Mouse (Mus musculus) adrenal gland, postnatal 36 days (tissue): ENCODE measurements at regions not wholly inside any gene's neighbourhood (a gene's known extent, or its start where the extent isn't known, plus 50 kb on each side); places are given as distances from the start of the nearest gene placed in this dataset.

ENCODE experiments used
- DNase-seq, 2 experiments: peaks; one replicate each; pipeline ENCODE4 v3.0.0; 2021; ENCODE audit warnings: mixed read lengths in 1 of 2

DNA sequence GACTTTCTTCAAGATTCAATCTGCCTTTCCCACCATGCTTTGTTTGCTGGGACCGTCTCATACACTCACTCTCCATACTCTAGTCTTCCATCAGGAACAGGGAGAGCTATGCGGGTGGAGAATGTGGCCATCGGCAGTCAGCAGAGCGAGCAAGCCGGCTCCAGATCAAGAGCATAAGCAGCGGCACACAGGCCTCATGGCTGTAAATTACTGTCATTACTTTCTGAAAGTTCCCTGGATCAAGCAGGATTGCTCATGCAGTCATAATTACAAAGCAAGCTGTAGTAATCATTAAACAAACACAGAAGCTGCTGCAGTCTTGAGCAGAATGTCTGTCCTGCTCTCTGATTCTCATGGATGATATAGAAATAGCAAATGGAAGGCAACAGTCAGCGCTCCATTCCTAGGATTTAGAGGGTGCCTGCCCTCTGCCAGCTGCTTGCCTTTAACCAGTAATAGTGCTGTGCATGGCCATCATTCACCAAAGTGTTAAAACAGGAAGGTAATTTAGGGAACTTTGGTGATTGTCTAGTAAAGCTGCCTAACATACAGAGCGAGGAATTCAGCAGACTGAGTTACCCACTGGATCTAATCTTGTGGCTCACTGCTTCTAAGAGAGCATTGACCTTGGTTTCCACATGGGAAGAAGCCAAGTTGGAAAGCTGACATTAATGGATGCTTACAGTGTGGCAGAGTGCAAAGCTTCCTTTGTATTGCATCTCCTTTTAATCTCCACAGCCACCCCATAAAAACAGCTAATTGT lies 298.2 kb downstream of the 1190002N15Rik start:
- peak; percentile 6 to 39 for DNase-seq

DNA sequence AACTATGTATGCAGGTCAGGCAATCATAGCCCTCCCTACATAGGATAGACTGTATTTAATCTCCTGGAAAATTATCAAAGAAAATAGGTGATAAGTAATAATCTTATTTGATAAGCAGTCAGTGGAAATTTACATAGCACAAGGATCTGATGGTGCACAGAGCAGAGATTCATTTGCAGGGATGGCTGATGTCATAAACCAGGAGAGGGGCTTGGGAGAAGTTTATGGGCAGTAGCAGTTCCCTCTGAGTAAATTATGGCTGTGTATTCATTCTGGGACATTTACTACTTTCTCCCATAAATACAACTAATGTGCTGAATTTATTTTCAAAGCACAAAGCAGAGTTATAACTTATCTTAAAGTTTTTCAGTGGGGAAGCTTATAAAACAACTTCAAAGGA lies 299.3 kb downstream of the 1190002N15Rik start:
- no peak for DNase-seq

DNA sequence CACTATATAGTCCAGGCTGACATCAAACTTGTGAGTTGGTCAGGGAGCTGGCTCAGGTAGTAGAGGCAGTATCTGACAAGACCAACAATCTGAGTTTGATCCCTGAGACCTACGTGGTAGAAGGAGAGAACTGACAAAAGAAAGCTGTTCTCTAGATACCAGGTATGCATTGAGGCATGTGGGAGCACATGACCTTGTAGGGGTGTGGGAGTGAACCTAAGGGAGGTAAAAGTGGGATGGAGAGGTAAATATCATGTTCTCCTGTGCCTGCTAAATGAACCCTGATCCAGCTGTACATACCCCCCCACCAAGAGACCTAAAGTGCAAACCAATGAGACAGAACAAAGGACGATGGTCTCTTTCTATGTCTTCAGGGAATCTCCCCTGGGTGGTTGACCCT lies 308.3 kb downstream of the 1190002N15Rik start:
- no peak for DNase-seq

DNA sequence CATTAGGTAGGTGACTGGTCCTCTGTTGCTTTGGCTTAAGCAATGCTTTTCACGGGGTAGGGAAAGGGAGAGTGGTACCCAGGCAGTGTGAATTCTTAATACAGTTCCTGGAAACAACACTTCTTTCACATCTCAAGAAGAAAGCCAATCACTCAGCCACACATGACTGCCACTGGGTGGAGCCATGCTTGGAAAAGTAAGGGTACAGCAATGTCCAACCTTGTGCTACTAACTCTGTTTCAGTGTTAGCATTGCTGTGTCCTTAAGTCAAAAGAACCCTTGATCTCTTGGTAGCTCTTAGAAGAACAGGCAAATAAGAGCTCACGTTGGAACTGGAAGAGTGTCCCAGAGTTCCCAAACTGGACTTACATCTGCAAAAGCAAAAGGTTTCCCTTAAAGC lies 318.8 kb downstream of the 1190002N15Rik start:
- peak in 1 of 2 experiments; percentile 2 for DNase-seq

DNA sequence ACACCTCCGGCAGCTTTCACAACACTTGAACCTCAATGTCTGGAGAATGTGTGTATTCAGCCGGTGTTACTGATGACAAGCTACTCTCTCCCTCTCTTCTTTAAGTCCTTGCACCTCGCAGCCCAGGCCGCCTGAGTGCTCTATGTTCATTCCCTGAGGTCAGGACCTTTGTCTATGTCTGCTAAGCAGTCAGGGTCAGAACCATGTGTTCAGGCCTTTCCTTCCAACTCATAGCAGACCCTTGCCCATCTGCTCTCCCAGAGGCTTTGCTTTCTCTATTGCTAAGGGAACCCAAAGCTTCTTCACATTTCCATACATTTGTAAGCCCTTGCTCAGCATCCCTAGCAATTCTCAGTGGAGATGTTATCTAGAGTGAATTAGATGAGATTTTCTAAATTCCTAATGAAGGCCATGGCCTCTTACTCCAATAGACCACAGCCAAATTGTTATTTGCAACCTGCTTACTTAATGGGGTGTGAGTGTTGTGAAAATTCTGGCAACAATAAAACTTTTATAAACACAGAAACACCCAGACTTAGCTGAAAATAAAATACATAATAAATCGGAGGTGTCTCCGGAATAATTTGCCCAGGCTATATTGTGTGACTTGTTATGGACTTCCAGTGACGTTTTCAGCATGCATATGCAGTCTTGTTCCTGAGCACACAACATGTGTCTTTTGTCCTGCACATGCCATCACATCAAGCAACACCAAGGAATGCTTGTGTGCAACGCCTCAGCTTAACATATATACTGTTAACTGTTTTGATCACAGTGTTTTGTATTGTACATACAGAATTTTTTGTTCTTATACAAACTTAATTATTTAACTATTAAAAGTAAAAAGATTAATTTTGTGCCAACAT lies 321.2 kb downstream of the 1190002N15Rik start:
- no peak for DNase-seq

DNA sequence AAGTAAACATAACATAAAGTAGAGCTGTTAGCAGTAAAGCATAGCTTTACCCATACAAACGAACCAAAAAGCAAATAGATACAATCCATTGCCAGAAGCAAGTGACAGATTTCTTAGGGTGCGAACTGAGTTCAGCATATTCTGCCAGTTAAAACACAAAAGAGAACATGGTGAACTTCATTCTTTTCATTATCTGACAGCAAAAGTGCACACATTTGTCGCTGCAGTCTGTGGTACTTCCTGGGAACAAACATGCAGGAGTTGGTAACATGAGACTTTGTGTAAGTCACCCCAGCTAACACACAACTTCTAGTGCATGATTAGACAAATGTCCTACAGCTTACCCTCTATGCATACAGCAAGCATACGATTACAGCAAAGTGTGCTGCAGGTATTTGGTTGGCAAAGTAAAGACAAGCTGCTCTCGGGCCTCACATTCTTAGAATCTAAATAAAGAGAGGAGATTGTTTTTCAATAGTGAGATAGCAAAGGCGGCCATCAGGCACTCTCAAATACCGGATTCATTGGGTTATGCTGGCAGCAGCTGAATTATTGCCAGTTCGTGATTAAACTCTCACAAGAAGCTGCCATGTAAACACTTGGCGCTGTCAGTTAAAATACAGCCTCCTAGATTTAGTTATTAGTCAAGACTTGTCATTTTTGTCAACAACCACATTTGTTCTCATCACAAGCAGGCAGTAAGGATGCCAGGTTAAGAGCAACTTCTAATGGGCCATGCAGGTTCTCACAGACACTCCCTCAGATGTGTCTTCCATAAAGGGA lies 327.2 kb downstream of the 1190002N15Rik start:
- DNase-seq: no peak

DNA sequence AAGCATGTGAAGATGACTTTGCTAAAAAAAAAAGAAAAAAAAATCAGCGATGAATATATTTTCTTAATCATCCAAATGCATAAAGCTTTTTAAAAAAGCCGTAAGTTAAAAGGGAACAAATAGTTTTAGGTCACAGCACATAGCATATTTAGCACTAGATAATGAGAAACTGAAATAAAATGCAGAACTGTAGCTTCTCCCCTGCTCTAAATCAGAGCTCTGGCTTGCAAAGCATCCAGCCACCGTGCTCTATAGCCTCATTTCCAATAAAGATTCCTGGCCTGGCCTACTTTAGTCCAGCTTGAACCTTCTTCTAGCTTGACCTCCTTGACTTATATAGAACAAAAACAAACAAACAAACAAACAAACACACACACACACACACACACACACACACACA lies 328.9 kb downstream of the 1190002N15Rik start:
- no peak for DNase-seq

DNA sequence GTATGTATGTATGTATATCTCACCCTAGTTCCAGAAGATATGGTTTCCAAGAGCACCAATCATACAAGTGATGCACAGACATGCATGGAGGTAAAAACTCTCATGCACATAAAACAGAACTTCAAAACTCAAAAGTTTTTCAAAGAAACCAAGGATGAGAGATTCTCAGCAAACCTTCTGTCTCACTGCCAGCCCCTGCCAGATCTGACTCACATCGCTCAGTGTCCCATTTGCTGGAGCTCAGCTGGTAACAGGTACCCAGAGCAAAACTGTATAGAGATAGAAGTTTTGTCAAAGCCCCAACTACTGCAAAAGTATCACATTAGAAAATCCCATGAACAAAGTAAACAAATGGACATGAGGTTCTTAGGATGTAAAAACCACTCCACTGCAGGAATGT lies 337.0 kb downstream of the 1190002N15Rik start:
- DNase-seq: no peak

DNA sequence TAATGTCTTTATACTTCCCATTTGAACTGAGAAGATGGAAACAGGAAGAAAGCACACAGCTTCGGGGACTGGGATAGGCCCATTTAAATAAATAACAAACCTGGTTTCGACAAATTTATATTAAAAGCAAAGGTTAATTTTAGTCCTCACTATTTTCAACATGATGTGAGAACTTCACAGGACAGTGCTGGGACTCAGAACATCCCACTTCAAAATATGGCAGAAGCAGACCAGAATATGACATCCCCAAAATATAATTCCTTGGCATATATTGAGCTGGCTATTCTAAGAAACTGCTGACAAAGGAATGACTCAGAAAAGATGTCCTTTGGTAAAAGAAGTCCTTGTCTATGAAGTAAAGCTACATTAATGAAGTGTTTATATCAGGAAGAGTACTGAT lies 338.0 kb downstream of the 1190002N15Rik start:
- DNase-seq: no peak

DNA sequence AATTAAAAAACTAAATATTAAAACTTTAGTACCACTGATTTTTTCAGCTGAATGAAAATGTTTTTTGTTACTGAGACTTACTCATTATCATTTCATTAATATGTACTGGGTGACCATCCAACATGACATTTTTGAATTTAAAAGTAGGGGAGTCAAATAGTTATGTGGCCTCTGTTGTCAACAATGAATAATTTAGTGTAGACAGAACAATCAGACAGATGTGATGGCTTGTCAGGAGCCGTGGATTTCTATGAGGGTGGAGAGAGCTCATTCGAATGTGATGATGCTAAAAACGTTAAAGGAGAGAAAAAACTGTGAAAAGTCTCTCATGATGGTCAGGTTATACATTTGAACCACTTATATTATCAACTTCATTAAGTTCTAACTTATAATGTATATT lies 346.8 kb downstream of the 1190002N15Rik start:
- DNase-seq: no peak

DNA sequence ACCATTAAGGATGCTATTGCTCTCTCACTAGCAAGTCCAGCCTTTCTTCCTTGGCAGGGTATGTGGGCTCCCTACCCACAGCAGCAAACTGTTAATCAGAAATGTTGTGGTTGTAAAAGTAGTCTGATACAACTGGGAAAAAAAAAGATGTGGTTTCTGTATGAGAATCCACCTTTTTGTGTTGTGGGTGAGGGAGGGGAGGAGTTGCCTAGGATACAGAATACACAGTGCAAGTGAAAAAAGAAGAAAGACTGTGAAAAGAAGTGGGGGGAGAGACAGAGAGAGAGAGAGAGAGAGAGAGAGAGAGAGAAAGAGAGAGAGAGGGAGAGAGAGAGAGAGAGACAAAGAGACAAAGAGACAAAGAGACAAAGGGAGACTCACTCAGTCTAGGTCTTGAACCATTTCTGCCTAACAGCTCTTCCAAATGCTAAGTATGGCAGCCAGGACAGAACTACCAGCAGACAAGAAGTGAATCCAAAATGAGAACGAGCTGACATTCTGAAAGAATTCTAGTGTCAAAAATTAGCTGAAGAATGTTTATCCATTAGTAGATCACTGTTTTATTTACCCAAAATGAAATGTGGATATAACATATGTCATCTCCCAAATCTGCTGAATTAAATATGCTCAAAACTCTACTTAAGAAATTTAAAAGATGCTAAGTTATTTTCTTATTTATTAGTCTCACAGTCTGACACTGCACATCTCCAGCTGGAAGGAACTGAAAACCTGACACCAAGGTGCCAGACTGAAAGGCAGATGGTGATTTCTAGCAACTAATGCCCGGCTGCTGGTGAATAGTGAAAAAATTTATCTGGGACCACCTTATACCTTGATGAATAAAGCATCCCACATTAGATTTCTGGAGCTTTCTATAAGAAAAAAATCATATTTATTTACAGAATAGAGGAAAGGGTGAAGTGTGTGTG lies 347.7 kb downstream of the 1190002N15Rik start:
- DNase-seq: no peak

DNA sequence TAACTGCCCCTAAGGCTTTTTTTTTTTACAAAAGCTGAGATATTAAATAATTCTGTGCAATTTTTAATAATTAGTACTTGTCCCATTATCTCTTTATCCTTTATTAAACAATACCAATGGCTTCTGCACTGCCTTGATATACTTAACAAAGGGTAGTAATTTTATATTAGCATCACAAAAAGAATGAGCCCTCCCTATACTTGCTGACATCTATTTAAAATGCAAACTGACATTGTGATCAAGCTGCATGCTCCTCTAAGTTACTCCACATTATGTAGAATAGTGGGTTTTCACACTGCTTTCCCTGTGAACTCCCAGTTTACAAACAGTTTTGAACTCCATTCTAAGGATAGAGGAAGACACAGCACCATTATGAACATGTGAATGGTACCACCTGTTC lies 349.8 kb downstream of the 1190002N15Rik start:
- no peak for DNase-seq

DNA sequence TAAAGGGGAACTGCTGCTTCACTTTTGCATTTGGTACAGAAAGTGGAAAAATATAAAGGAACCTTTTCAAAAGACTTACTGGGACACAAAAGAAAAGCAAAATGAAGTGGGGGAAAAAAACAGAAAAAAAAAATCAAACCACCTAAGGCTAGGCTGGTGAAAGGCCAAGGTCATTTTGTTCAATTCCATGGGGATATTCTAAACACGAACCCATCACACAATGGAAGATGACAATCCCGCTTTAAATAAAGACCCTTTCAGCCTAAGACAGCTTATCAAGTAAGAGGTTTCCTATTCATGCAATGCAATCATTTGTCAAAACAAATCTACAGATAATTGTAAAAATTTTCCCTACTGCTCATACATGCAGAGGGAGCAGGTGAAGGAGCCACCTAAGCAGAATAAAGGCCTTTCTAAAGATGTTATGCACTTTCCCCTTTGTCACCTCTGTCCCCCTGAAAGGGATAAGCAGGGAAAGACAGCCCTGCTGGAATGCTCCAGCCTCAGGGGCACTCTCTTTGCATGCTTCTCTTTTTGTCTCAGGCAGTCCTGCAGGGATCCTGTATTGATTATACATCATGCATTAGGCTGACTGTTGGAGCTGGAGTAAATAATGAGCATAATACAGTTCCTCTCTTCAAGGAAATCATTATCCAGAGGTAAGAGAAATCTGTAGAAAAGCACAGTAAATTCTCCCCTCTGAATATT lies 367.8 kb downstream of the 1190002N15Rik start:
- DNase-seq: no peak

DNA sequence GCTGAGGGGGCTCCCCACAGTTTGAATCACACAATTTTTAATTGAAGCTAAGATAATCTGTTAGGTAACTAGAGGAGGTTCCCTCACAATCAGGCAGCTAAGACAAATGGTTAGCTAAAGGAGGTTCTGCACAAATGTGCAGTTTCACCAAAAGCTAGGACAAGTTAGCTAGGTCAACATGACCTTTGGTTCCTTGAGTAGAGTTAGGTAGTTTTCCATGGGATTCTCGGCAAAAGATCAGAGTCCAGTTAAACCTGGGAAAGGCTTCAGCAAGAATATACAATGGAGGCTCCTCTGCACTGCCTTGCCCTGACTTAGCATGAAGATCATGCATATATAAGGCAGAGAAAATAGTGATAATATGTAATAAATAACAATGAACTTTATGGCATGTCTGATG lies 374.2 kb downstream of the 1190002N15Rik start:
- no peak for DNase-seq

DNA sequence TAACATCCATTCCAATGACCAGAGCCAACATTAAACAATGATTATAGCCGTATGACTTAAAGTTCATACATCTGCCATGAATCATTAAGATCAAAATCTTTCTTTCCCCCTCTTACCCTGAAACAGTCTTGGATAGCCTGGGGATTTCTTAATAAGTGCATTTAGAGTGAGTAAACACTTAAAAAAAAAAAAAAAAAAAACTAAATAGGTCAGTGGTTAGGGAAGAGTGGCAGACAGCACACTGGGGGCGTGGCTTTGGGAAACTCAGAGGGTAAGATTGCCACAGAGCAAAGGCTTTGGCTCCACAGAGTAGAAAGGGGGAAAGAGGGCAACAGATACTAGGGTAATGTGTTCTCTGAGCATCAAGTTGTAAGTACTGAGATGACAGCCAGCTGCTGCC lies 382.3 kb downstream of the 1190002N15Rik start:
- peak; percentile 26 to 31 for DNase-seq

DNA sequence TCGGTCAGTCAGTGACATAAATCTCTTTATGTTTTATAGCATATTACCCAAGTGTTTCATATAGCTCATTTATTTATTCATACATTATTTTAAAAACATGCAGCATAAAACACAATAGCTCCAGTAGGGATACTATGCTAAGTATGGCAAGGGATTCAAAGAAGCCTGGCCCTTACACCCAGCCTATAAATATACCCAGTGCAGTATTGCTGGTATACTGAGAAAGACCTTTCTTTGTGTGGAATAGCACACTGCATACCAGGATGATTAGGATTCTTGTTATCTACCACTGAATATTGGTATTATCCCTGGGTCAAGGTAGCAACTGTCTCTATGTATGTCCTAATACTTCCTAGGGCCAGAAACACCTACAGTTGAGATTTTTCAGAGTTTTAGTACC lies 389.4 kb downstream of the 1190002N15Rik start:
- no peak for DNase-seq

DNA sequence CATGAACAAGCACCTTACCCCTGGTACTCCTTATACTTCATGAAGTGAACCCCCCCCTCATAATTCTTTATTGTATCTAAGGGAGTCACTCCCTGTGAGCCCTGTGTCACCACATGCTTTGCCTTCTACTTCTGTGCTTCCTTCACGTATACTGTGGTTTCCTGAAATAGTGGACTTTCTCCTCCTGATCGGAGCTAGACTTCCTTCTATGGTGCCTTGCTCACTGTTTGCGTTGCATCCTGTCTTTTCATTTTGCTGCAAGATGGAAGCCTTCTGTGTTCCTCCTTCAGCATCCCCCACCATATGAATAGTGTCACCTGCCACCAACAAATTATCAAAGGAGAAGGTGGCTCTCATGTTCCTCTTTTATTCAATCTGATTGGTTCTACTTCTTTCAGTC lies 391.1 kb downstream of the 1190002N15Rik start:
- DNase-seq: no peak

DNA sequence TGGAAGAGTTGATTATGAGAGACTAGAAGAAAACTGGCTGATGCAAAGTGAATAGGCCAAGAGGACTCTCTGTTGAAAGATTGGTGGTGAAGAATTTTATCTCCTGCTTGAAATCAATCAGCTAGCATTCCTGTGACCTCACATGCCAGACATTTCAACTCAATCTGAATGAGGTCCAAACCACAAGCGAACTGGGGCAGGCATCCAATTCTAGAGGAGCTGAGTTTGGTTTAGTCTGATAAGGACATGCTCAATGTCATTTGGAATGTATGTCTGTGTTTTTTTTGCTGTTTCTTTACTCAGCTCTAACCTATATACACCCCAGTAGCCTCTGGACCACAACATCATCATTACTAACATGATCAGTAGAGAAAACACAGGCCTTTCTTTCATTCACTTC lies 401.4 kb downstream of the 1190002N15Rik start:
- peak; percentile 65 to 77 for DNase-seq

DNA sequence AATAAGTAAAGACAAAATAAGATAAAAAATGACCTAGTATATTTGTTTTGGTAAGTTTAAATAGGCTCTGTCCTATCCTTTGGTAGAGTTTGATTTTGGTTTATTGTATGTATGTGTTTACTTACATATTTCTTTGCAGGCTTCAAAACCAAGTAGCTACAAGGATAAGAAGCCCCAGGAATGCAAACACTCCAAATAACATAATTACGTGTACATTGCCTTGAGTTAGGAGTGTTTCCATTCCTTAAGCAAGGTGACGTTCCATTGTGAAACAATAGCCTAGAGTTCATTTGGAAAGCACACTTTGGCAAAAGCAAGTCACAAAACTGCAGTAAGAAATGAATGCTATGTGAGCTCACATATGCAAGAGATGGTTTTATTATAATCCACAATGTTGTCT lies 404.2 kb downstream of the 1190002N15Rik start:
- no peak for DNase-seq

DNA sequence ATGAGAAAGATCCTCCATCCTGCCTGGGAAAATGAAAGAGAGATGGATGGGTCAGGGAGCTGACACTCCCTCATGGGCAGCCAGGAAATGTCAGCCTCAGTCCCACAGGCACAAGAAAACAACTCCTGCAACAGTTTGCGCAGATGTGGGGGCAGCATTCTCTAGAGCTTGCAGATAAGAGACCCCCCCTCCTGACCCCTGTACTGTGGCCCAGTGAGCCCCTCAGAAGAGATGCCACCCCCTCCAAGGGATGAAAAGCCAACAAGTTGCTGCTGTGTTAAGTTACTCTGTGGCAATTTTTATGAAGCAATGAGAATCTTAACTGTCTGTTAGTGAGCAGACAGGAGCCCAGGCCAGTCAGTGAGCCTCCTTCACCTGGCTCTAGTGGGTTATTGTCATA lies 406.5 kb downstream of the 1190002N15Rik start:
- DNase-seq: no peak

DNA sequence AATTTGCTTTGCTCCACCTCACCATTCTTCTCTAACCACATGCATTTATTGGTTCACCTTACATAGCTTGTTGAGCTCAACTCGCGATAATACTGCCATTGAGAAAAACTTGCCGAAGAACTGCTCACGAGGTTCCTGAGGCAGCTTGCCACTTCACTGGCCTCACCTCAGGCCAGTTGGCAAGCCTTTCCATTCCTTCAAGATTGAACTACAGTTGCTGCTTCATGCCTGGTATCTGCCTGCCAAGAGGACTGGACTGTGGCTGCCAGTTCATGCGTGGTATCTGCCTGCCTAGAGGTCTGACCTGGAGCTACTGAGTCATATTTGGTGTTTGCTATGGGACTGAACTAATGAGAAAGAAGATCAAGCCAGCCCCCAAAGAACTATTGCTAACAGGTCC lies 420.9 kb downstream of the 1190002N15Rik start:
- peak in 1 of 2 experiments; percentile 30 for DNase-seq
